In the genomic region with DNA sequence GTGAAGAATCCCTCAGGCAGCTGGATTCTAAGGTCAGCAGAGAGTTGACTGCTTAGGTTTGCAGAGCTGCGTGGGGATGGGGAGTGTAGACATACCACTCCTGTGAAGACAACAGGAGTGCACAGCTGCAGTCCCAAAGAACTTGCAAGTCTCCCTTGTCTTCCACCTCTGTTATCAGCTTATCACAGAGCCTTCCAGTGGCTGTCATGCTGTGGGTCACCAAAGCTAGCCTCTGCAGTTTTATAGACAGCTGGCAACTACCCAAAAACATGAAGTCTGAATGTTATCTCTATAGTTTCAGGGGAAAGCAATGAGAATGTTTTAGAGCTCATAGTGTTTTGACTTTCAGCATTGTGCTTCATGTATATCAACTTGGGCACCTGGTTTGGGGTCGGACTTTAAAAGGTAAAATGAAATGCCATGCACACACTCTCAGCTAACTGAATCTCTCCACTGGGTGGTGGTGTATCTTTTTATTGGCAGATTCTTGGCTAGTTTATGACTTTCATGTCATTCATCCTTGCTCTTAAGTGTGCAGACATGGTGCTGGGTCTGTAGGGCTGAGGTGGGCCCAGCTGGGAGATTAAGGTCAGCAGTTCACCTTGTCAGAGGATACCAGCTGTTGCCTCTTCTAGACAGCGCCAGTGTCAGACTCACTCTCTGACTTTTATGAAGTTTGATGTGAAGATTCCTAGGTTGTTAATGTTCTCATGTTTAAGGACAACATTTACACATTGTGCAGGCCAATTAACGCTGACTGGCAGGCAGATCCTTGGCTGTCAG, we compare ENCODE assay signal across 16 mouse cellular contexts.
A peak's percentile ranks its signal among the peaks of the same experiment; 100 is the strongest.
DNase-seq lines count a peak whose midpoint lies in the region; ATAC-seq and TF ChIP-seq lines count a peak whose summit lies in the region.
"Had no signal": no experiment of that assay in that cellular context is flagged by ENCODE, and none has a peak within 500 bp of the region (broad histone marks: within the 10 kb centered on the region; RNA-seq: fewer than 3 reads in every experiment).

No protein-coding gene starts in this region.

- no peaks in the 10 kb centered on the region for H3K27me3 ChIP-seq in heart, embryonic 14.5 days (ENCODE audit: control insufficient read depth, insufficient read depth, low read length)
- H3K27me3 ChIP-seq in liver, embryonic 11.5 days (replicated peaks; ENCODE audit: control insufficient read depth, insufficient read depth, low read length): no peaks in the 10 kb centered on the region
- H3K27me3 ChIP-seq in liver, postnatal 0 days (ENCODE audit: insufficient read depth, low read length): no peaks in the 10 kb centered on the region
- H3K27me3 ChIP-seq: embryonic facial prominence, embryonic 13.5 days; neural tube, embryonic 12.5 days had no signal

- no peak overlapping the region for H3K4me3 ChIP-seq in heart, embryonic 14.5 days (ENCODE audit: control insufficient read depth in 1 of 2, insufficient read depth in 1 of 2, low read depth in 1 of 2, low read length in 2 of 2)
- H3K4me3 ChIP-seq in liver, embryonic 11.5 days (ENCODE audit: low read depth, low read length): no peak overlapping the region
- H3K4me3 ChIP-seq in liver, postnatal 0 days (ENCODE audit: low read depth, low read length): no peak overlapping the region
- H3K4me3 ChIP-seq: embryonic facial prominence, embryonic 13.5 days; gastrocnemius, adult 2 months; neural tube, embryonic 12.5 days had no signal

- H3K27ac ChIP-seq in heart, embryonic 14.5 days (replicated peaks in 1 of 2; ENCODE audit: control insufficient read depth in 1 of 2, insufficient read depth in 1 of 2, low read depth in 2 of 2, low read length in 2 of 2): peak overlapping the region; percentile 72 to 88
- H3K27ac ChIP-seq in liver, embryonic 11.5 days (ENCODE audit: low read depth, low read length): no peak overlapping the region
- peak overlapping the region; percentile 25; the same call in 1 of the 2 replicates for H3K27ac ChIP-seq in liver, postnatal 0 days (ENCODE audit: low read depth)
- H3K27ac ChIP-seq: embryonic facial prominence, embryonic 13.5 days; hindbrain, postnatal 0 days; neural tube, embryonic 12.5 days had no signal

- peak; percentile 40; the same call in 1 of the 2 replicates for ATAC-seq in heart, embryonic 14.5 days (ENCODE audit: insufficient number of reproducible peaks, insufficient read depth, low FRiP score, low read depth)
- ATAC-seq in liver, embryonic 11.5 days (replicated peaks; ENCODE audit: low FRiP score): peak; percentile 48; the same call in 1 of the 2 replicates
- ATAC-seq in erythroid progenitor cell, adult 5-6 weeks (replicated peaks; ENCODE audit: low FRiP score, poor library complexity, severe bottlenecking): peak; percentile 50; the same call in 1 of the 2 replicates
- peak; percentile 59 for ATAC-seq in liver, postnatal 0 days
- ATAC-seq: hindbrain, postnatal 0 days had no signal

- no peak for DNase-seq in heart, adult 18-20 months
- no peak for DNase-seq in liver, embryonic 11.5 days (ENCODE audit: low spot score)
- no peak for DNase-seq in liver
- no peak for DNase-seq in liver, postnatal 0 days
- DNase-seq in layer of hippocampus, adult 18-20 months (ENCODE audit: low spot score in 2 of 2): no peak
- DNase-seq: adrenal gland, postnatal 36 days; cerebellum, adult 9-10 months; gastrocnemius, adult 2 months; kidney, adult 9 months; lung, adult 2 months; right cerebral cortex, postnatal 14 days had no signal

- no peak overlapping the region for H3K4me2 ChIP-seq in heart, embryonic 14.5 days (ENCODE audit: low read length)
- no peak overlapping the region for H3K4me2 ChIP-seq in liver, embryonic 11.5 days
- H3K4me2 ChIP-seq in liver, postnatal 0 days (ENCODE audit: low read depth, low read length): no peak overlapping the region
- H3K4me2 ChIP-seq: embryonic facial prominence, embryonic 13.5 days; neural tube, embryonic 12.5 days had no signal

- no peak for TF ChIP-seq CTCF in liver, postnatal 0 days (IDR thresholded peaks at IDR 0.05; ENCODE audit: low read depth)

- 23% methylated on average over 4 of the region's 4 CpGs for WGBS in heart, embryonic 14.5 days
- WGBS in liver, embryonic 11.5 days: 63% methylated on average over 4 of the region's 4 CpGs
- WGBS in liver, postnatal 0 days (ENCODE audit: insufficient replicate concordance): 50% methylated on average over 4 of the region's 4 CpGs

- no peaks in the 10 kb centered on the region for H3K36me3 ChIP-seq in heart, embryonic 14.5 days (ENCODE audit: control insufficient read depth, insufficient read depth, low read length)
- H3K36me3 ChIP-seq in liver, embryonic 11.5 days (ENCODE audit: control insufficient read depth, insufficient read depth, low read length): no peaks in the 10 kb centered on the region
- H3K36me3 ChIP-seq in liver, postnatal 0 days (replicated peaks; ENCODE audit: insufficient read depth, low read length): no peaks in the 10 kb centered on the region
- H3K36me3 ChIP-seq: embryonic facial prominence, embryonic 13.5 days; neural tube, embryonic 12.5 days had no signal

- peaks cover 23 to 45% of the 10 kb centered on the region in 2 experiments for H3K4me1 ChIP-seq in heart, embryonic 14.5 days (ENCODE audit: control insufficient read depth in 2 of 2, insufficient read depth in 2 of 2, low read length in 2 of 2)
- H3K4me1 ChIP-seq in liver, embryonic 11.5 days (replicated peaks; ENCODE audit: control insufficient read depth, insufficient read depth, low read length): no peaks in the 10 kb centered on the region
- peaks cover 20% of the 10 kb centered on the region for H3K4me1 ChIP-seq in liver, postnatal 0 days (ENCODE audit: insufficient read depth)

- 0 out of 2 replicates have a peak, but pooled peaks have one; percentile 46 for TF ChIP-seq EP300 in liver, postnatal 0 days (IDR thresholded peaks at IDR 0.05; ENCODE audit: low read depth)

- H3K9ac ChIP-seq in heart, embryonic 14.5 days (ENCODE audit: low read length): no peak overlapping the region
- no peak overlapping the region for H3K9ac ChIP-seq in liver, embryonic 11.5 days (ENCODE audit: low read depth, low read length)
- H3K9ac ChIP-seq in liver, postnatal 0 days (replicated peaks): no peak overlapping the region
- H3K9ac ChIP-seq: embryonic facial prominence, embryonic 13.5 days; neural tube, embryonic 12.5 days had no signal

- H3K9me3 ChIP-seq in heart, embryonic 14.5 days (ENCODE audit: control insufficient read depth, low read length): no peaks in the 10 kb centered on the region
- no peaks in the 10 kb centered on the region for H3K9me3 ChIP-seq in liver, embryonic 11.5 days (ENCODE audit: control insufficient read depth, low read length)
- H3K9me3 ChIP-seq in liver, postnatal 0 days (ENCODE audit: low read length): no peaks in the 10 kb centered on the region
- H3K9me3 ChIP-seq: embryonic facial prominence, embryonic 13.5 days; neural tube, embryonic 12.5 days had no signal
